Mouse (Mus musculus): ENCODE measurements around the gene Hnf4a. TPM values are rescaled to one million over a fixed set of nuclear protein-coding genes. Genes with fewer than 3 reads are reported as not detected.

Hnf4a gene
- polyA plus RNA-seq, 1 experiment from 2014 or later = 0.11 TPM

GRCm38 (mm10) chr2:163463251-163463769 is 43.3 kb upstream of the Hnf4a start:
- no peaks in the 10 kb centered on the region for H3K4me1 ChIP-seq (ENCODE audit: insufficient read depth)
- H3K27ac ChIP-seq (ENCODE audit: low read depth) = no peak overlapping the region
- DNase-seq (no peak), ATAC-seq (ENCODE audit: insufficient read depth) (no peak)
- no peak overlapping the region for H3K4me2 ChIP-seq
- H3K9me3 ChIP-seq (ENCODE audit: low read depth, low read length) = no peaks in the 10 kb centered on the region
- H3K36me3 ChIP-seq (ENCODE audit: insufficient read depth) = peaks cover 6% of the 10 kb centered on the region; the same call in 1 of the 2 replicates
- H3K27me3 ChIP-seq (ENCODE audit: insufficient read depth, low read length) = no peaks in the 10 kb centered on the region
- no peak overlapping the region for H3K4me3 ChIP-seq (ENCODE audit: low read depth, low read length)
- H3K9ac ChIP-seq = no peak overlapping the region
- no peak for TF ChIP-seq CTCF (IDR thresholded peaks at IDR 0.05; ENCODE audit: low read depth)
- WGBS = 45% methylated on average over 10 of the region's 10 CpGs

GRCm38 (mm10) chr2:163463998-163464397 is 42.6 kb upstream of the Hnf4a start:
- Histone ChIP-seq H3K4me2 (no peak overlapping the region), H3K9ac (no peak overlapping the region), H3K27ac (ENCODE audit: low read depth) (no peak overlapping the region), H3K27me3 (ENCODE audit: insufficient read depth, low read length) (no peaks in the 10 kb centered on the region), H3K4me3 (ENCODE audit: low read depth, low read length) (no peak overlapping the region), H3K36me3 (ENCODE audit: insufficient read depth) (peaks cover 13% of the 10 kb centered on the region; the same call in 1 of the 2 replicates), H3K9me3 (ENCODE audit: low read depth, low read length) (no peaks in the 10 kb centered on the region), H3K4me1 (ENCODE audit: insufficient read depth) (no peaks in the 10 kb centered on the region)
- no peak for ATAC-seq (ENCODE audit: insufficient read depth)
- 71% methylated on average over 4 of the region's 4 CpGs for WGBS
- TF ChIP-seq CTCF (IDR thresholded peaks at IDR 0.05; ENCODE audit: low read depth) = no peak
- no peak for DNase-seq

- Histone ChIP-seq H3K9ac (no peak overlapping the region), H3K36me3 (ENCODE audit: insufficient read depth) (peaks cover 18% of the 10 kb centered on the region; the same call in 1 of the 2 replicates), H3K27ac (ENCODE audit: low read depth) (no peak overlapping the region), H3K4me2 (no peak overlapping the region), H3K4me3 (ENCODE audit: low read depth, low read length) (no peak overlapping the region), H3K9me3 (ENCODE audit: low read depth, low read length) (no peaks in the 10 kb centered on the region), H3K27me3 (ENCODE audit: insufficient read depth, low read length) (no peaks in the 10 kb centered on the region), H3K4me1 (ENCODE audit: insufficient read depth) (no peaks in the 10 kb centered on the region)
- no peak for TF ChIP-seq CTCF (IDR thresholded peaks at IDR 0.05; ENCODE audit: low read depth)
- ATAC-seq (ENCODE audit: insufficient read depth) = no peak
- 34% methylated on average over 6 of the region's 6 CpGs for WGBS
- no peak for DNase-seq
Observed at GRCm38 (mm10) chr2:163464562-163464961, 42.0 kb upstream of the Hnf4a start.

DNA sequence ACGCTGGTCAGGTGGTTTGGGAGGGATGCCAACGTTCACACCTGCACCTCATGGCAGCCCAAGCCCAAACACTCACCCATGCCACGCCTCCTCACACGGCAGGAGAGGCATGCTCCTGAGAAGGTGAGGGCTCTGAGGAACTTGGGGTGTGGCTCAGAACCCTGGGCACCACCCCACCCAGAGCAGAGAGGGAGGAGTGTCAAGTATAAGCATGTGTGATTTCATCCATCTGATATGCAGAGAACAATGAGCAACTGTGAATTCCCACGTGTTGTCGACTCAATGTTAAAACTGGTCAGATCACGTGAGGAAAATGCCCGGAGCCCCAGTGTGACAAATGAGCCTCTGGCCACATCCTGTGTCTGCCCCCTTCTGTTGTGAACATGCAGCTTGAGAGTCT is 39.8 kb upstream of the Hnf4a start:
- ATAC-seq (ENCODE audit: insufficient read depth) (peak; percentile 74), DNase-seq (peak; percentile 35)
- 44% methylated on average over 8 of the region's 8 CpGs for WGBS
- Histone ChIP-seq H3K27me3 (ENCODE audit: insufficient read depth, low read length) (no peaks in the 10 kb centered on the region), H3K4me2 (no peak overlapping the region), H3K9ac (no peak overlapping the region), H3K4me1 (ENCODE audit: insufficient read depth) (peaks cover 7% of the 10 kb centered on the region; the same call in 1 of the 2 replicates), H3K4me3 (ENCODE audit: low read depth, low read length) (no peak overlapping the region), H3K27ac (ENCODE audit: low read depth) (no peak overlapping the region), H3K36me3 (ENCODE audit: insufficient read depth) (peaks cover 21% of the 10 kb centered on the region; the same call in 1 of the 2 replicates), H3K9me3 (ENCODE audit: low read depth, low read length) (no peaks in the 10 kb centered on the region)
- TF ChIP-seq CTCF (IDR thresholded peaks at IDR 0.05; ENCODE audit: low read depth) = no peak

- WGBS = 81% methylated on average over 6 of the region's 6 CpGs
- Histone ChIP-seq H3K4me3 (ENCODE audit: low read depth, low read length) (no peak overlapping the region), H3K4me2 (no peak overlapping the region), H3K9ac (no peak overlapping the region), H3K9me3 (ENCODE audit: low read depth, low read length) (no peaks in the 10 kb centered on the region), H3K4me1 (ENCODE audit: insufficient read depth) (peaks cover 8% of the 10 kb centered on the region; the same call in 1 of the 2 replicates), H3K27ac (ENCODE audit: low read depth) (no peak overlapping the region), H3K27me3 (ENCODE audit: insufficient read depth, low read length) (no peaks in the 10 kb centered on the region), H3K36me3 (ENCODE audit: insufficient read depth) (peaks cover 21% of the 10 kb centered on the region; the same call in 1 of the 2 replicates)
- no peak for ATAC-seq (ENCODE audit: insufficient read depth)
- no peak for DNase-seq
- no peak for TF ChIP-seq CTCF (IDR thresholded peaks at IDR 0.05; ENCODE audit: low read depth)
Observed at GRCm38 (mm10) chr2:163467585-163467984, 39.0 kb upstream of the Hnf4a start.

DNA sequence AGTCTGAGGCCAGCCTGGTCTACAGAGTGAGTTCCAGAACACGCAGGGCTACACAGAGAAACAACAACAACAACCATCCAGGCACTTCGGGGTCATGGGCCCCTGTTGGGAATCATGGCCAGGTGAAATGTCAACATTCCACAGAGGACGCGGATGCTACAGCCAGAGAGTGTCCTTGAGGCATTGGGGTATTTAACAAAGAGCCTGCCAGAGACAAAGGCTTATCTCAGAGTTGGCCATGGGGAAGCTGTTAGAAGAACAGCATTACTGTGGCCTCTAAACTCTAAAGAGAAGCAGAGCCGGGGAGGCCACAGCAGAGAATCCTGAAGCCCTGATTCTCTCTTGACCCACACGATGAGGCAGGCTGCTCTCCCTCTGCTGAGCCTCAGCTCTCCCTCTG is 37.7 kb upstream of the Hnf4a start:
- H3K27ac ChIP-seq (ENCODE audit: low read depth) = no peak overlapping the region
- H3K9me3 ChIP-seq (ENCODE audit: low read depth, low read length) = no peaks in the 10 kb centered on the region
- DNase-seq (no peak), ATAC-seq (ENCODE audit: insufficient read depth) (no peak)
- H3K4me2 ChIP-seq = no peak overlapping the region
- no peak overlapping the region for H3K9ac ChIP-seq
- 91% methylated on average over 6 of the region's 6 CpGs for WGBS
- peaks cover 8% of the 10 kb centered on the region; the same call in 1 of the 2 replicates for H3K4me1 ChIP-seq (ENCODE audit: insufficient read depth)
- no peak overlapping the region for H3K4me3 ChIP-seq (ENCODE audit: low read depth, low read length)
- H3K27me3 ChIP-seq (ENCODE audit: insufficient read depth, low read length) = no peaks in the 10 kb centered on the region
- peaks cover 21% of the 10 kb centered on the region; the same call in 1 of the 2 replicates for H3K36me3 ChIP-seq (ENCODE audit: insufficient read depth)
- no peak for TF ChIP-seq CTCF (IDR thresholded peaks at IDR 0.05; ENCODE audit: low read depth)

DNA sequence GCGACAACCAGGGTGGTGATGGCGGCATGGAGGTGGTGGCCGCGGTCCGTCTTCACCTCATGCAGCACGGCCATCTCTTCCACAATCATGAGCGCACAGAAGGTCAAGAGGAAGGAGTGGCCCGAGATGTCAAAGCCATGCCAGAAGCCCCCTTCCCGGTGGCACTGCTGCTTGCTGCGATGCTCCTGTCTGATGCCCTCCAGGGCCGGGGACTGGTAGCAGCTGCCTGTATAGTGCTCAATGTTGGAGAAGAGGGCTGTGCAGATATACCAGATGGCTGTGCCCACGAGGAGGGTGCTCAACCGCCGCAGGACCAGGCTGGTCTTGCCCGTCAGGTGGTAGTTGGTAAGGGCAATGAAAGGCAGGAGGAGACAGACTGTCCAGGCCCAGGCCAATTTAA is 36.9 kb upstream of the Hnf4a start:
- Histone ChIP-seq H3K4me2 (no peak overlapping the region), H3K4me1 (ENCODE audit: insufficient read depth) (peaks cover 8% of the 10 kb centered on the region; the same call in 1 of the 2 replicates), H3K27me3 (ENCODE audit: insufficient read depth, low read length) (no peaks in the 10 kb centered on the region), H3K4me3 (ENCODE audit: low read depth, low read length) (no peak overlapping the region), H3K9ac (no peak overlapping the region), H3K27ac (ENCODE audit: low read depth) (no peak overlapping the region), H3K36me3 (ENCODE audit: insufficient read depth) (peaks cover 21% of the 10 kb centered on the region; the same call in 1 of the 2 replicates), H3K9me3 (ENCODE audit: low read depth, low read length) (no peaks in the 10 kb centered on the region)
- 92% methylated on average over 15 of the region's 15 CpGs for WGBS
- no peak for TF ChIP-seq CTCF (IDR thresholded peaks at IDR 0.05; ENCODE audit: low read depth)
- ATAC-seq (ENCODE audit: insufficient read depth) (no peak), DNase-seq (no peak)
